Mouse (Mus musculus) midbrain, embryonic 10.5 days (tissue): Measurements from ENCODE around the gene Pdzrn4. TPM values are rescaled to one million over a fixed set of nuclear protein-coding genes. Genes with fewer than 3 reads are reported as not detected.

Experiments
- DNase-seq: peaks from one replicate; pipeline ENCODE4 v3.0.0-alpha.2; 2017; ENCODE audit warnings: low spot score
- H3K27ac ChIP-seq: fragments of 300-500 bp; sonication (generic); replicated peaks from 2 replicates; pipeline ENCODE4 v1.5.1; 2016; ENCODE audit warnings: mild to moderate bottlenecking
- H3K27me3 ChIP-seq: fragments of 300-500 bp; sonication (generic); 2 replicates; pipeline ENCODE4 v1.6.1; 2016; ENCODE audit warnings: low read depth, mild to moderate bottlenecking; ENCODE audit not compliant: poor library complexity, severe bottlenecking
- H3K36me3 ChIP-seq: fragments of 300-500 bp; sonication (generic); 2 replicates; pipeline ENCODE4 v1.6.1; 2016; ENCODE audit warnings: mild to moderate bottlenecking, moderate library complexity
- H3K4me1 ChIP-seq: fragments of 300-500 bp; sonication (generic); 2 replicates; pipeline ENCODE4 v1.6.1; 2016
- H3K4me3 ChIP-seq: fragments of 300-500 bp; sonication (generic); 2 replicates; pipeline ENCODE4 v1.5.1; 2016; ENCODE audit warnings: mild to moderate bottlenecking, moderate library complexity
- H3K9me3 ChIP-seq: fragments of 300-500 bp; sonication (generic); replicated peaks from 2 replicates; pipeline ENCODE4 v1.6.1; 2016; ENCODE audit warnings: mild to moderate bottlenecking
- WGBS: fragments of 180-500 bp; shearing (Covaris S2); methylation state at CpG from one replicate; pipeline ENCODE4 v1.1.7; 2016; 5-methylcytosine and 5-hydroxymethylcytosine counted together
- polyA plus RNA-seq: library from polyadenylated mRNA; unstranded; fragments of >200 nt; fragmentation: Nextera tagmentation; extraction: Ambion mirVana; gene quantifications from 2 replicates; pipeline ENCODE4 v1.2.1, GENCODE M21; 2016

Gene Pdzrn4
- polyA plus RNA-seq, 1 experiment from 2014 or later: 6.3 TPM

GRCm38 (mm10) chr15:92515651-92516050, 119.0 kb downstream of the Pdzrn4 start:
- 74% methylated on average over 1 of the region's 1 CpGs for WGBS
- Histone ChIP-seq H3K36me3 (no peaks in the 10 kb centered on the region), H3K27ac (no peak overlapping the region), H3K4me3 (no peak overlapping the region), H3K4me1 (peaks cover 3% of the 10 kb centered on the region; the same call in 1 of the 2 replicates), H3K27me3 (no peaks in the 10 kb centered on the region), H3K9me3 (no peaks in the 10 kb centered on the region)
- no peak for DNase-seq

- Histone ChIP-seq H3K4me3 (no peak overlapping the region), H3K4me1 (peaks cover 20% of the 10 kb centered on the region), H3K27ac (no peak overlapping the region), H3K9me3 (no peaks in the 10 kb centered on the region), H3K36me3 (no peaks in the 10 kb centered on the region), H3K27me3 (no peaks in the 10 kb centered on the region)
- 78% methylated on average over 19 of the region's 19 CpGs for WGBS
- DNase-seq: no peak
Observed at GRCm38 (mm10) chr15:92520677-92521225, 124.1 kb downstream of the Pdzrn4 start.

GRCm38 (mm10) chr15:92521686-92522085, 125.0 kb downstream of the Pdzrn4 start:
- Histone ChIP-seq H3K27me3 (no peaks in the 10 kb centered on the region), H3K4me3 (no peak overlapping the region), H3K36me3 (no peaks in the 10 kb centered on the region), H3K4me1 (peaks cover 20% of the 10 kb centered on the region), H3K9me3 (peaks cover 2% of the 10 kb centered on the region), H3K27ac (peak overlapping the region; percentile 38; the same call in 1 of the 2 replicates)
- WGBS: 24% methylated on average over 7 of the region's 7 CpGs
- DNase-seq: peak; percentile 19

GRCm38 (mm10) chr15:92524917-92525316, 128.2 kb downstream of the Pdzrn4 start:
- no peak for DNase-seq
- 19% methylated on average over 2 of the region's 2 CpGs for WGBS
- no peak overlapping the region for H3K27ac ChIP-seq
- no peaks in the 10 kb centered on the region for H3K27me3 ChIP-seq
- H3K36me3 ChIP-seq: no peaks in the 10 kb centered on the region
- H3K4me3 ChIP-seq: no peak overlapping the region
- peaks cover 20% of the 10 kb centered on the region for H3K4me1 ChIP-seq
- H3K9me3 ChIP-seq: peaks cover 6% of the 10 kb centered on the region

- DNase-seq: no peak
- Histone ChIP-seq H3K36me3 (no peaks in the 10 kb centered on the region), H3K4me3 (no peak overlapping the region), H3K27ac (no peak overlapping the region), H3K4me1 (peaks cover 20% of the 10 kb centered on the region), H3K27me3 (no peaks in the 10 kb centered on the region), H3K9me3 (peaks cover 6% of the 10 kb centered on the region)
- WGBS: 91% methylated on average over 9 of the region's 9 CpGs
Observed at GRCm38 (mm10) chr15:92525416-92525815, 128.7 kb downstream of the Pdzrn4 start.

GRCm38 (mm10) chr15:92526731-92527130, 130.1 kb downstream of the Pdzrn4 start:
- 79% methylated on average over 4 of the region's 4 CpGs for WGBS
- H3K9me3 ChIP-seq: peaks cover 6% of the 10 kb centered on the region
- no peak for DNase-seq

GRCm38 (mm10) chr15:92543252-92543651, 146.6 kb downstream of the Pdzrn4 start:
- no peak for DNase-seq
- WGBS: 10% methylated on average over 1 of the region's 1 CpGs
- Histone ChIP-seq H3K27ac (no peak overlapping the region), H3K4me1 (peaks cover 11% of the 10 kb centered on the region), H3K36me3 (no peaks in the 10 kb centered on the region), H3K4me3 (no peak overlapping the region), H3K9me3 (no peaks in the 10 kb centered on the region), H3K27me3 (no peaks in the 10 kb centered on the region)

More at GRCm38 (mm10) chr15:92526731-92527130, 130.1 kb downstream of the Pdzrn4 start:
- H3K27ac ChIP-seq: no peak overlapping the region
- no peak overlapping the region for H3K4me3 ChIP-seq
- H3K4me1 ChIP-seq: peaks cover 7% of the 10 kb centered on the region
- H3K36me3 ChIP-seq: no peaks in the 10 kb centered on the region
- no peaks in the 10 kb centered on the region for H3K27me3 ChIP-seq

- Histone ChIP-seq H3K4me1 (peaks cover 11% of the 10 kb centered on the region), H3K4me3 (no peak overlapping the region), H3K36me3 (no peaks in the 10 kb centered on the region), H3K9me3 (no peaks in the 10 kb centered on the region), H3K27me3 (no peaks in the 10 kb centered on the region), H3K27ac (no peak overlapping the region)
- WGBS: 70% methylated on average over 9 of the region's 9 CpGs
- no peak for DNase-seq
Observed at GRCm38 (mm10) chr15:92547294-92547911, 150.7 kb downstream of the Pdzrn4 start.

GRCm38 (mm10) chr15:92555012-92555574, 158.4 kb downstream of the Pdzrn4 start:
- 71% methylated on average over 7 of the region's 7 CpGs for WGBS
- Histone ChIP-seq H3K4me3 (no peak overlapping the region), H3K9me3 (no peaks in the 10 kb centered on the region), H3K36me3 (no peaks in the 10 kb centered on the region), H3K4me1 (no peaks in the 10 kb centered on the region), H3K27ac (no peak overlapping the region), H3K27me3 (no peaks in the 10 kb centered on the region)
- DNase-seq: no peak

GRCm38 (mm10) chr15:92555716-92556115, 159.0 kb downstream of the Pdzrn4 start:
- H3K4me1 ChIP-seq: no peaks in the 10 kb centered on the region
- no peak overlapping the region for H3K4me3 ChIP-seq
- no peak overlapping the region for H3K27ac ChIP-seq
- H3K27me3 ChIP-seq: no peaks in the 10 kb centered on the region
- WGBS: 70% methylated on average over 3 of the region's 3 CpGs
- H3K36me3 ChIP-seq: no peaks in the 10 kb centered on the region
- H3K9me3 ChIP-seq: no peaks in the 10 kb centered on the region
- no peak for DNase-seq

GRCm38 (mm10) chr15:92558592-92558991, 161.9 kb downstream of the Pdzrn4 start:
- DNase-seq: no peak
- Histone ChIP-seq H3K27ac (no peak overlapping the region), H3K27me3 (no peaks in the 10 kb centered on the region), H3K36me3 (no peaks in the 10 kb centered on the region), H3K4me3 (no peak overlapping the region), H3K9me3 (no peaks in the 10 kb centered on the region), H3K4me1 (no peaks in the 10 kb centered on the region)
- WGBS: 95% methylated on average over 5 of the region's 5 CpGs

GRCm38 (mm10) chr15:92562149-92562548, 165.5 kb downstream of the Pdzrn4 start:
- DNase-seq: no peak
- Histone ChIP-seq H3K36me3 (no peaks in the 10 kb centered on the region), H3K27me3 (no peaks in the 10 kb centered on the region), H3K4me3 (no peak overlapping the region), H3K27ac (no peak overlapping the region), H3K4me1 (no peaks in the 10 kb centered on the region), H3K9me3 (no peaks in the 10 kb centered on the region)
- WGBS: 91% methylated on average over 6 of the region's 6 CpGs

- Histone ChIP-seq H3K36me3 (no peaks in the 10 kb centered on the region), H3K27ac (no peak overlapping the region), H3K4me1 (no peaks in the 10 kb centered on the region), H3K27me3 (no peaks in the 10 kb centered on the region), H3K9me3 (no peaks in the 10 kb centered on the region), H3K4me3 (no peak overlapping the region)
- DNase-seq: no peak
- WGBS: 93% methylated on average over 2 of the region's 2 CpGs
Observed at GRCm38 (mm10) chr15:92563576-92563975, 166.9 kb downstream of the Pdzrn4 start.
